Mouse (Mus musculus) kidney, postnatal 10 days (tissue): Measurements from ENCODE around the gene Pus7l.
"Not testable (repeated sequence)": the region's sequence is repeated elsewhere in the genome, so short reads cannot be mapped to it uniquely, and the experiment has no call there.

ENCODE experiments used
- DNase-seq: peaks from one replicate; pipeline ENCODE4 v3.0.0; 2021; ENCODE audit warnings: mixed read lengths

The Pus7l gene

GRCm38 (mm10) chr15:94542567-94543408 is 559 bp downstream of the Pus7l start:
- no peak for DNase-seq

- no peak for DNase-seq
Measured at GRCm38 (mm10) chr15:94539296-94539695, 4.1 kb downstream of the Pus7l start.

GRCm38 (mm10) chr15:94535521-94535920 is 7.8 kb downstream of the Pus7l start:
- no peak for DNase-seq

- DNase-seq, result no peak
Measured at GRCm38 (mm10) chr15:94532956-94533355, 10.4 kb downstream of the Pus7l start.

DNA sequence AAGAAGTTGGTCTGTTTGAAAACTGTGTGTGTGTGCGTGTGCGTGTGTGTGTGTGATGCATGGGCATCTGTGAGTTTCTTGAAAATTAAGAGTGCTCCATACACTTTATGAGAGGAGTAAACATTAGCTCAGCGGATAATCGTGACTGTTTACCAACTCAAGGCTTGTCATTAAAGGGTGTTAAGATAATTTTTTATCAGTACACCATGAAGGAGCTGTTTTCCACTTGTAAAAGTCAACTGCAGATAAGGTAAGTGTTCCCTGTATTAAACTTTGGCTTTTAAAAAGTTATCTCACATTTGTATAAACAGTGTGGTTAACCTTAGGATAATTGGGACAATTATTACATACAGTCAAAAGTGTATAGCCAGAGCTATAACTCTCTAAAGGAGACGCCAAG is 11.0 kb downstream of the Pus7l start:
- no peak for DNase-seq

DNA sequence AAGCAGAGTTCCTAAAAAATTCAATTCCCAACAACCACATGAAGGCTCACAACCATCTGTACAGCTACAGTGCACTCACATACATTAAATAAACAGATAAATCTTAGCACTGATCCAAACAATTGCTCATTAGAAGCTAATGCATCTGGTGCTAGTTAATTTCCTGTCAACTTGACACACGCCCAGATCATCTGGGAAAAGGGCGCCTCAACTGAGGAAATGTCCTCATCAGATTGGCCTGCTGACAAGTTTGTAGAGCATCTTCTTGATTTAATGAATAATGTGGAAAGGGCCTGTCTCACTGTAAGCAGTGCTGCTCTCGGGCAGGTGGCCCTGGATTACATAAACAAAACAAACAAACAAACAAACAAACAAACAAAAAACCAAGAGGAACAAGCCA is 12.8 kb downstream of the Pus7l start:
- no peak for DNase-seq

DNA sequence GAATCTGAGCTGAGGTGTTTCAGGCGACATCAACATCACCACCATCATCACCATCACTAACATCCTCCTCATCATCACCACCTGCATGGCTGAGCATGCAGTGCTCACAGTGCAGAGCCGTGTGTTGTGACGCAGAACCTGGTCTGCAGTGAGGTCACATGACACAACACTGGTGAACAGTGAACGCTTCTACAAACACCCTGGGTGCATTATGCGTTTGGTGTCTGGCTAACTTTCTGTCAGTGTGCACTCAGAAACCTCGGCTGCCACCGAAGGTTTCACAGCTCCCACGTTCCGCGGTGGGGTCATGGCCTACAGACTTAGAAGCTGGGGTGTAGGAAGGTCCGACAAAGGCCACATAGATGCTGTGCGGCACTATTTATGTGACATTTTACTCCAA is 18.4 kb downstream of the Pus7l start:
- DNase-seq, result no peak

GRCm38 (mm10) chr15:94523251-94523650 is 20.1 kb downstream of the Pus7l start:
- no peak for DNase-seq

GRCm38 (mm10) chr15:94520959-94521358 is 22.4 kb downstream of the Pus7l start:
- DNase-seq, result no peak

GRCm38 (mm10) chr15:94520205-94520900 is 23.0 kb downstream of the Pus7l start:
- DNase-seq, result peak; percentile 39

- no peak for DNase-seq
Measured at GRCm38 (mm10) chr15:94517913-94518491, 25.3 kb downstream of the Pus7l start.

- DNase-seq, result no peak
Measured at GRCm38 (mm10) chr15:94503451-94504215, 39.7 kb downstream of the Pus7l start.

DNA sequence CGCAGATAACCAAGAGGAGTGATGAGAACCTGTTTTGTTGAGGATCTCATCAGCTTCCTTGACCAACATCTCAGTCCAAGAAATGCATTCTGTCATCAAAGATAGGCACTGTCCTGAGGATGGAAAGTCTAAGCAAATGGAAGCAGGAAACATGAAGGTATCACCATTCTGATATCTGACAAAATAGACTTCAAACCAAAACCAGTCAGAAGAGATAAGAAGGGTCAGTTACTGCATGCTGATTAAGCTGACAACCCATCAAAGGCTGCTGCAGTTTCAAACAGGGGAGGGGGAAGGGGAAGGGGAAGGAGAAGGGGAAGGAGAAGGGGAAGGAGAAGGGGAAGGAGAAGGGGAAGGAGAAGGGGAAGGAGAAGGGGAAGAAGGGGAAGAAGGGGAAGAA is 44.1 kb downstream of the Pus7l start:
- no peak for DNase-seq

DNA sequence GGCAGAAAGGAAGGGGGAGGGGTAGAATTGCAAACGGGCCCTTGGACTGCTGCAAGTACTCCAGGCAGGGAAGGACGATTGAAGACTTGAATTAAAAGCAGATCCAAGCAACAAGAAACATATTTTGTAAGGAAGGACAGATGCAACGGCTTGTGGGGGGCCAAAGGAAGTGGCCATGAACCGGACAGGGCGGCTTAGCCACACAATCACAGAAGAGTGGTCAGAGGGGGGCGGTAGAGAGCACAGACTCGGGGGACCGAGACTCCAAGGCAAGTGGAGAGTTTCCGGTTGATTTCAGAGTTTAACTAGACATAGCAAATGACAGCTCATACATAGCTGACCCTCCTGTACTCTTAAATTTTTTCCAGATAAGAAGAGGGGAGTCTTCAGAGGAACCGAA is 47.4 kb downstream of the Pus7l start:
- no peak for DNase-seq

- DNase-seq, result no peak
Measured at GRCm38 (mm10) chr15:94494445-94494844, 48.9 kb downstream of the Pus7l start.

GRCm38 (mm10) chr15:94489433-94489832 is 53.9 kb downstream of the Pus7l start:
- no peak for DNase-seq

GRCm38 (mm10) chr15:94488028-94488427 is 55.3 kb downstream of the Pus7l start:
- DNase-seq, result not testable (repeated sequence)

- DNase-seq, result no peak
Measured at GRCm38 (mm10) chr15:94482555-94482954, 60.8 kb downstream of the Pus7l start.

DNA sequence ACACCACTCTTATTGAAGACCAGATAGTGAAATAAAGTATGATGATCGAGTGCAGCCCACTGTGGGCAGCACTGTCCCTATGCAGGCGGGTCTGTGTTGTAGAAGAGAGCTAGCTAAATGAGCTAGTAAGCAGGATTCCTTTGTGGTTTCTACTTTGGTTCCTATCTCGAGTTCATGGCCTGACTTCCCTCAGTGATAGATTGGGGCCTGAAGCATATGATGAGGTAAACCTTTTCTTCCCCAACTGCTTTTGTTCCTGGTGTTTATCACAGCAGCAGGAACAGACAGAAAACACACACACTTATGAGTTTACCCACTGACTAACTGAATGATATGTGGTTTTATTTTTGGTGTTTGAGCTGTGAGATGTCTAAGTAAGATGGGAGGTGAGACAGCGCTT is 62.6 kb downstream of the Pus7l start:
- no peak for DNase-seq

DNA sequence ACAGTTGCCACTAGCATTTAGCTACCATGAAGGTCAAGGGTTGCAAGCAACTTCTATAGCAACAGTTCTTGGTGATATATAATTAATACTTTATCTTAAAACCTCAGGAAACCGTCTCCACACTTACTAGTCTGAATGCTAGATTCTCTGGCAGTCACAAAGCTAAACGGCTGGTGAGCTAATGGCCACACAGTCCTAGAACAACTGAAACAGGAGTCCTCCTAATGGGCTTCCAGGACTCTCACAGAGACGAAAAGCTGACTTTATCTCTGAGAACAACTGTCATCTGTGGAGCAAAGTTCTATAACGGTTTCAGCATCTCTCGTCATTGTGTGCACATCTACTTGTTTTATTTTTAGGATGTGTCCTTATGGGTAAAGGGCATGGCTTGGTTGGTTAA is 63.1 kb downstream of the Pus7l start:
- no peak for DNase-seq

- no peak for DNase-seq
Measured at GRCm38 (mm10) chr15:94479513-94480136, 63.7 kb downstream of the Pus7l start.

DNA sequence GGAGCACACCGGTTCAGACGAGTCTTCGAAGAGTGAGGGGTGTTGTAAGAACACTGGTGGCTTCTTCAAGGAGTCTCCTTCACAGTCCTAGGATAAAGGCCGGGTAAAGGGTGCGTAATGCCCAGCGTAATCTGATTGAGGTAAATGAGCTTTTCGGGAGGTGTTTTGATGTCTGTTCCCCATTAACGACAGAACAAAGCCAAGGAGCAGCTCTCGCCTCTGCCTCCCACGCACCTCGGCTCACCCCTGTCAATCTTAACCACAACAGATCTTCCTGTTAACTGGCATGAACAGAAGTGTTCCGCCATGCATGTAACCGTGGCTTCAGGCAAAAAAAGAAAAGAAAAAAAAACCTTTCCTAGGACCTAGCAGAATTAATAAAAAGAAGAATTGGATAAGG is 64.6 kb downstream of the Pus7l start:
- DNase-seq, result no peak

DNA sequence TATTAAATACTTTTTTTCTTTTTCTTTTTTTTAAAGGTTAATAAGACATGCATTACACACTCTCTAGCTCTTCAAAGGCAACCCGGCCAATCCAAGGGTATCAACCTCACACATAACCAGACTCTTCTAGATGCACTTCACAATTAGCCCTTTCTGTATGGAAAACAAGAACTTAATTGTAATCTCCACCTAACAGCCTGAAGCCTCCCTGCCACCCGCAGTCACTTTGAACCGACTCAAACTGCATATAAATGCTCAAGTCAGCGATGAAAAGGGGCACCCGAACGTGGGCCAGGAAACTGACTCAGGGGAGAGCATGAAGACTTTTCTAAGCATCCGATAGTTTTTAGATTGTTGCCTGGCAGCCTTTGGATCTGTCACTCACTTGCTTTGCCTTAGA is 66.1 kb downstream of the Pus7l start:
- no peak for DNase-seq
